Mouse (Mus musculus): ENCODE results near the gene Ankrd55.

The Ankrd55 gene

GRCm38 (mm10) chr13:112330919-112331681 lies 42.8 kb downstream of the Ankrd55 start:
- in situ Hi-C loops (cut with MboI; ENCODE audit: low pct_unique_long_range_greater_than_20kb in 1 of 2, low sequenced_read_pairs in 2 of 2, unreplicated experiment in 1 of 2) = no loop called here

- in situ Hi-C loops (cut with MboI; ENCODE audit: low pct_unique_long_range_greater_than_20kb in 1 of 2, low sequenced_read_pairs in 2 of 2, unreplicated experiment in 1 of 2) = no loop called here
Measured at GRCm38 (mm10) chr13:112331682-112332061, 43.4 kb downstream of the Ankrd55 start.

GRCm38 (mm10) chr13:112335531-112335930 lies 47.3 kb downstream of the Ankrd55 start:
- in situ Hi-C loops (cut with MboI; ENCODE audit: low pct_unique_long_range_greater_than_20kb in 1 of 2, low sequenced_read_pairs in 2 of 2, unreplicated experiment in 1 of 2) = no loop called here

DNA sequence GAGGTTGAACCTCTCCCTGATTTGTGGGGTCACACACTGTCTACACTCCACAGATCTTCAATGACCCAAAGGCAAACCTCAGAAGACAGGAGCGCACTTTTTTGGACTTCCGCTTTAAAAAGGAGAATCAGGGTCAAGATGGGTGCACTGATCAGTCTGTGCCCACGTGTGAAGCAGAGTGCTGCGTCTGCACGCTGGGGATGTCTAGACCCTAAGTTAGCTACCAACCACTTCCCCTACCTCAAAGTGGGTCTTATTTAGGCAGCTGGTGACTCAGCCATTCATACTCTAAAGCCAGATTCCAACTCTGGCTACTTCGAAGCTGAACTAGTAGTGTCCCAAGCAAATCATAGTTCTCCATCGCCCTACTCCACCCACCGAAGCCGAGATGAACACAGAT lies 48.9 kb downstream of the Ankrd55 start:
- in situ Hi-C loops (cut with MboI; ENCODE audit: low pct_unique_long_range_greater_than_20kb in 1 of 2, low sequenced_read_pairs in 2 of 2, unreplicated experiment in 1 of 2) = no loop called here

DNA sequence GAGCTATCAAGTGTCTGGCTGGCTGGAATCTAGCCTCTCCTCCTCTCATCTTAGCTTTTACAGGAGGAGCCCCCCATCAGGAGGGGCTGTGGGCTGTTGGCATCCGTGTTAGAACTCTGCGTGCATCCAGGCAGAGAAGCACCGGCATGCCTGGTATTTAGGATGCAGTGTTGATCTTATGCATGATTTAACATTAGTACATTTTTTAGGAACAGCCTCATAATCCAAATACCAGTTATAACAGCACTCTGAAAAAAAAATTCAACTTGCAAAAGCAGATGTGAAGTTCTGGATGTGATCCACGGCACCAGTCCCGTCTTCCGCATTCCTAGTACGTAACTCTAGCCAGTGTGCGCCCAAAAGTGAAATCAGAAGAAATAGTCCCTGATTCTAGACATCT lies 52.0 kb downstream of the Ankrd55 start:
- in situ Hi-C loops (cut with MboI; ENCODE audit: low pct_unique_long_range_greater_than_20kb in 1 of 2, low sequenced_read_pairs in 2 of 2, unreplicated experiment in 1 of 2) = no loop called here

DNA sequence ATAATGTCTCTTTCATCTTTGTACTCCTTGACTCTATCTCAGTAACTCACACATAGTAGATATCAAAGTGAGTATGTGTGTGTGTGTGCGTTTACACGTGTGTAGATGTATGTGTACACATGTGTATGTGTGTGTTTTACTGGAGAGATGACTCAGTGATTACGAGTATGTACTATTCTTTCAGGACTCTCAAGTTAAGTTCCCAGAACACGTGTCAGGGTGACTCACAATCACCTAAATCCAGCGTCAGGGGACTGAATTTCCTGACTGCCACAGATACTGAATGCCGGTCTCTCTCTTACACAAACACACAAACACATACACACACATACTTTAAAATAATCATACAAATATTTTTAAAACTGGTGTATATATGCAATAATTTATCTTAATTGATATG lies 52.5 kb downstream of the Ankrd55 start:
- in situ Hi-C loops (cut with MboI; ENCODE audit: low pct_unique_long_range_greater_than_20kb in 1 of 2, low sequenced_read_pairs in 2 of 2, unreplicated experiment in 1 of 2) = no loop called here

DNA sequence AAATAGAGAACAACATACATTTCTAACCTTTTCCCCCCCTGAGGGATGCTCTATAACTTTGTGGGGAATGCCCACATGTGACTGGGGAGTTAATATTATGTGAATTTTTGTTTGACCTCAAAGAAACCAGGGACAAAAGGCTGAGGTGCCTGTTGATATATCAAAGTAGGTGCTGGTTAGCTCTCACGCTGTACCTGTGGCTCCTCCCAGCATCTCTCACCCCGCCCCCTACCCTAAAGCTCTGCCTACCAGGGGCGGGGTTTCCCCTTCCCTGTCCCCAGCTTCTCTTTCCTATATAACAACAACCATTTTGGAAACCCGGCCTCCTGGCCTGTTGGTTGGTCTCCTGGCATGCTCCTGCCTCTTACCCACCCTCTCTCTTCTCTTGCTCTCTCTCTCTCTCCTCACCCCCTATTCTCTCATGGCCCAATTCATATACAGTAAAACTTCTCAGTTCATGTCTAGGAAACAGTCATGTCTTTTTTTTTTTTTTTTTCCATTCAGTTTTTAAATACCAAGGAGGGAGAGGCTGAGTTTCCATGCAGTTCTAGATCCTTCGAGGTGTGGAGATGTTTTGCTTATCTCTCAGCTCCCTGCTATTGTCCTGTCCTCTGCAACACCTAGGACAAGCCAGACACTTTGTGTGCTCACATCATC lies 54.8 kb downstream of the Ankrd55 start:
- in situ Hi-C loops (cut with MboI; ENCODE audit: low pct_unique_long_range_greater_than_20kb in 1 of 2, low sequenced_read_pairs in 2 of 2, unreplicated experiment in 1 of 2) = no loop called here

GRCm38 (mm10) chr13:112343628-112344009 lies 55.4 kb downstream of the Ankrd55 start:
- in situ Hi-C loops (cut with MboI; ENCODE audit: low pct_unique_long_range_greater_than_20kb in 1 of 2, low sequenced_read_pairs in 2 of 2, unreplicated experiment in 1 of 2) = no loop called here

DNA sequence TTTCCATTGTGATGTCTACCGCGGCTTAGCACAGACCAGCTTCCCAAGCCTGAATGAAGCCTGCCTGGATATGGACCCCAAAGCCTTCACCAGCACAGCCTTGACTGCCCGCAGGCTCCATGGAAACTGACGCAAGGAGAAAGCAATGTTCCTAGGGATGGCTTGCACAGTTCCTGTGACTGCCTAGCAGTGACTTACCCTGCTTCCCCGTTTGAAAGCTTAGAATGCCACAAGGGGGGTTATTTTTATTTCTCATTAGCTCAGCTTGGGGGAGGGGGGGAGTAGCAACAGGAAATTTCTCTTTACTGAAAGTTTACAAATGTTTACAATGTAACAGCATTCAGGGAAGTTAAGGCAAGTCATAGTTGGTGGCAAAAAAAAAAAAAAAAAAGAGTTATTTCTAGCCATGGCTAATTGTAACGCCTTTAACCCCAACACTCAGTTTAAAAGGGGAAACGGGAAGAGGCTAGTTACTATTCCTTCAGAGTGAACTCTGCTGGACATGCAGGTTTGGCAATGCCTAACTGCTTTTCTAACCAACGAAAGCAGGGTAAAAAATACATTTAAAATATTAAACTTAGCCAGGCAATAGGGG lies 56.1 kb downstream of the Ankrd55 start:
- in situ Hi-C loops (cut with MboI; ENCODE audit: low pct_unique_long_range_greater_than_20kb in 1 of 2, low sequenced_read_pairs in 2 of 2, unreplicated experiment in 1 of 2) = no loop called here

DNA sequence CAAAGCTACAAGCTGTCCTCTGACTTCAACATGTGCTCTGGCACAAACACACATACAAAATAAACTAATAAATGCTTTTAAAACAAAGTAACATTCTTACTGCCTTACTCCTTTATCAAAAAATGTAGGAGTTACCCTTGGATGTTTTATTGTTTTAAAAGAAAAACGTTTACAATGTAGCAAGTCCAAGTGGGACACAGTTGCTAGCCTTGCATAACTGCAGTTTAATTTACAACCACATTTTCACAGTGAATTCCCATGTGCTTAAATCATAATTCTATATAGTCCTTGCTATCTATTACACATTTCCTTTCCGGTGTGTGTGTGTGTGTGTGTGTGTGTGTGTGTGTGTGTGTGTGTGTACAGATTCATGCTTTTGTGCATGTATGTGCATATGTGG lies 57.3 kb downstream of the Ankrd55 start:
- in situ Hi-C loops (cut with MboI; ENCODE audit: low pct_unique_long_range_greater_than_20kb in 1 of 2, low sequenced_read_pairs in 2 of 2, unreplicated experiment in 1 of 2) = no loop called here

GRCm38 (mm10) chr13:112346031-112346430 lies 57.8 kb downstream of the Ankrd55 start:
- in situ Hi-C loops (cut with MboI; ENCODE audit: low pct_unique_long_range_greater_than_20kb in 1 of 2, low sequenced_read_pairs in 2 of 2, unreplicated experiment in 1 of 2) = no loop called here

GRCm38 (mm10) chr13:112346659-112347142 lies 58.5 kb downstream of the Ankrd55 start:
- in situ Hi-C loops (cut with MboI; ENCODE audit: low pct_unique_long_range_greater_than_20kb in 1 of 2, low sequenced_read_pairs in 2 of 2, unreplicated experiment in 1 of 2) = no loop called here

DNA sequence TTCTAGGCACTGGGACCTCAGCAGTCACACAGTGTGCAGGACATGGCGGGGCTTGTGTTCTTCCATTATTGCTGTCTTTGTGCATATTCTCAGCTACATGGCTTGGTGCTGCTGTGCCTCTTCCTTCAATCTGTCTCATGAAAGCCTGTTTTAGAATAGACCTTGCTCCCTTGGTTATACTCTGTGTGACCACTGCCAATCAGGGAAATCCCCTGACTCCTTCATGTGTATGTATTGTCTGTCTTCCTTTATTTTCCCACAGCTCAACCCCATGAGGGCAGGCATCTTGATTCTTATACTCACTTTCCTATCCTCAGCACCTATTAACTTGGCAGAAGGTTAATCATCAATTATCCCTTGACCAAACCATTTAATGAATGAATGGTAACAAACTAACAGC lies 60.0 kb downstream of the Ankrd55 start:
- in situ Hi-C loops (cut with MboI; ENCODE audit: low pct_unique_long_range_greater_than_20kb in 1 of 2, low sequenced_read_pairs in 2 of 2, unreplicated experiment in 1 of 2) = no loop called here

- in situ Hi-C loops (cut with MboI; ENCODE audit: low pct_unique_long_range_greater_than_20kb in 1 of 2, low sequenced_read_pairs in 2 of 2, unreplicated experiment in 1 of 2) = no loop called here
Measured at GRCm38 (mm10) chr13:112348896-112349484, 60.7 kb downstream of the Ankrd55 start.

- in situ Hi-C loops (cut with MboI; ENCODE audit: low pct_unique_long_range_greater_than_20kb in 1 of 2, low sequenced_read_pairs in 2 of 2, unreplicated experiment in 1 of 2) = no loop called here
Measured at GRCm38 (mm10) chr13:112349500-112349899, 61.2 kb downstream of the Ankrd55 start.

DNA sequence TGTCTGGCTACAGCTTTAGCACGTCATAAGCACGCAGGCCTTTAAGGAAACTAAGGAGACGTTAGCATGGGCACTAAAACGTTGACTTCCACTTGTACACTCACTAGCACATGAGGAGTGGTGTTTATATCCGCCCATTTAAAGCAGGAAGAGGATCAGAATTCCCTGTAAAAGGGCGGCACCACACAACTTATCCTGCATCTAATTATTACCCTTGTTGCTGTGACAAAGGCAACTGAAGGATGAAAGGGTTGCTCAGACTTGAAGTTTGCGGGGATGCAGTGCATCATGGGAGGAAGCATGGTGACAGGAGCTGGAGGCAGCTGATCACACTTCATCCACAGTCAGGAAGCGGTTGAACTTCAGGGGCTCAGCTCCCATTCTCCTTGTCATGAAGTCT lies 63.7 kb downstream of the Ankrd55 start:
- in situ Hi-C loops (cut with MboI; ENCODE audit: low pct_unique_long_range_greater_than_20kb in 1 of 2, low sequenced_read_pairs in 2 of 2, unreplicated experiment in 1 of 2) = no loop called here

- in situ Hi-C loops (cut with MboI; ENCODE audit: low pct_unique_long_range_greater_than_20kb in 1 of 2, low sequenced_read_pairs in 2 of 2, unreplicated experiment in 1 of 2) = no loop called here
Measured at GRCm38 (mm10) chr13:112354109-112354867, 66.0 kb downstream of the Ankrd55 start.

GRCm38 (mm10) chr13:112354958-112355357 lies 66.7 kb downstream of the Ankrd55 start:
- in situ Hi-C loops (cut with MboI; ENCODE audit: low pct_unique_long_range_greater_than_20kb in 1 of 2, low sequenced_read_pairs in 2 of 2, unreplicated experiment in 1 of 2) = no loop called here

Data from mouse embryonic stem cell (cell line).